29 mouse cellular contexts compared by ENCODE assay signal in the genomic region with DNA sequence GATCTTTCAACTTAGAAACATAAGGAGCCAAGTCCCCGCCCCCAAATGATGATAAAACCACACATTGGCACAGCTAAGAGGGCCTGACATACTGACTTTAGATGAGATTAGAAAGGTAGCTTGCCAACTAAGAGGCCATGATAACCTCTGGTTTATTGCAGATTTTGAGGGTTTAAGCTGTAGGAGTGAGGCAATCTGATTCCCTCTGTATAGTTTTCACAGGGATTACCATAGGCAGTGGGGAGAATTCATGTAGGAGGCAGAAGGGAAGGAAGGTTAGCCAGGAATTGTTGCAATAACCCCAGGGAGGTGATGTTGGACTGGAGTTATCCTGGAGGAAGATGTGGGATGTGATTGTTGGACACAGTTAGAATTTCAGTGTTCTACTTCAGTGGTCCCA.
A peak's percentile ranks its signal among the peaks of the same experiment; 100 is the strongest.
DNase-seq lines count a peak whose midpoint lies in the region; ATAC-seq lines count a peak whose summit lies in the region.
"Had no signal": no experiment of that assay in that cellular context is flagged by ENCODE, and none has a peak within 500 bp of the region (broad histone marks: within the 10 kb centered on the region; RNA-seq: fewer than 3 reads in every experiment).

No protein-coding gene starts in this region.

- no peak overlapping the region for H3K27ac ChIP-seq in embryonic facial prominence, embryonic 14.5 days (replicated peaks; ENCODE audit: low read depth, low read length)
- no peak overlapping the region for H3K27ac ChIP-seq in embryonic facial prominence, embryonic 10.5 days (replicated peaks)
- no peak overlapping the region for H3K27ac ChIP-seq in heart, embryonic 16.5 days (ENCODE audit: low read length)
- H3K27ac ChIP-seq: embryonic facial prominence, embryonic 15.5 days; forebrain, embryonic 12.5 days; forebrain, embryonic 15.5 days; heart, adult 2 months; hindbrain, embryonic 14.5 days; hindbrain, postnatal 0 days had no signal

- WGBS in embryonic facial prominence, embryonic 14.5 days = 81% methylated on average over 1 of the region's 1 CpGs
- WGBS in embryonic facial prominence, embryonic 10.5 days = 97% methylated on average over 1 of the region's 1 CpGs
- 80% methylated on average over 1 of the region's 1 CpGs for WGBS in heart, embryonic 16.5 days

- no peak overlapping the region for H3K9ac ChIP-seq in embryonic facial prominence, embryonic 14.5 days (ENCODE audit: low read depth, low read length)
- no peak overlapping the region for H3K9ac ChIP-seq in heart, embryonic 16.5 days (ENCODE audit: low read length)
- H3K9ac ChIP-seq: embryonic facial prominence, embryonic 15.5 days; forebrain, embryonic 12.5 days; forebrain, embryonic 15.5 days; heart, embryonic 12.5 days; hindbrain, embryonic 14.5 days had no signal

- no peaks in the 10 kb centered on the region for H3K36me3 ChIP-seq in embryonic facial prominence, embryonic 14.5 days (ENCODE audit: control insufficient read depth, insufficient read depth, low read length)
- H3K36me3 ChIP-seq in embryonic facial prominence, embryonic 10.5 days (replicated peaks) = no peaks in the 10 kb centered on the region
- H3K36me3 ChIP-seq in heart, embryonic 16.5 days (ENCODE audit: control insufficient read depth, insufficient read depth) = no peaks in the 10 kb centered on the region
- H3K36me3 ChIP-seq: embryonic facial prominence, embryonic 15.5 days; forebrain, embryonic 12.5 days; forebrain, embryonic 15.5 days; G1E; heart, embryonic 12.5 days had no signal

- H3K4me1 ChIP-seq in embryonic facial prominence, embryonic 14.5 days (ENCODE audit: control insufficient read depth, insufficient read depth, low read length) = peaks cover 9% of the 10 kb centered on the region; the same call in 1 of the 2 replicates
- 0 out of 2 replicates have a peak, but pooled peaks cover 11% of the 10 kb centered on the region for H3K4me1 ChIP-seq in embryonic facial prominence, embryonic 10.5 days
- peaks cover 3% of the 10 kb centered on the region for H3K4me1 ChIP-seq in heart, embryonic 16.5 days (ENCODE audit: control insufficient read depth, insufficient read depth, low read length)
- H3K4me1 ChIP-seq: embryonic facial prominence, embryonic 15.5 days had no signal

- no peaks in the 10 kb centered on the region for H3K9me3 ChIP-seq in embryonic facial prominence, embryonic 14.5 days (ENCODE audit: control insufficient read depth, low read length)
- no peaks in the 10 kb centered on the region for H3K9me3 ChIP-seq in embryonic facial prominence, embryonic 10.5 days
- H3K9me3 ChIP-seq in heart, embryonic 16.5 days (replicated peaks; ENCODE audit: control insufficient read depth, low read length) = no peaks in the 10 kb centered on the region
- H3K9me3 ChIP-seq: embryonic facial prominence, embryonic 15.5 days; forebrain, embryonic 12.5 days; forebrain, embryonic 15.5 days; heart, embryonic 12.5 days had no signal

- DNase-seq in embryonic facial prominence, embryonic 14.5 days (ENCODE audit: low spot score) = peak; percentile 11
- no peak for DNase-seq in embryonic facial prominence, embryonic 10.5 days (ENCODE audit: low spot score)
- no peak for DNase-seq in heart, adult 9 months (ENCODE audit: low spot score in 2 of 2)
- DNase-seq in fat pad, adult 2 months (ENCODE audit: extremely low read depth, low read depth, low spot score) = peak; percentile 82
- DNase-seq in right cerebral cortex, postnatal 10 days (ENCODE audit: low spot score in 2 of 2) = no peak
- DNase-seq: adrenal gland, postnatal 10 days; adrenal gland, postnatal 36 days; B cell, adult 2 months; cerebellum, adult 18-20 months; cerebellum, adult 9-10 months; cerebellum, postnatal 25 days; embryo, embryonic 11 days; gastrocnemius, postnatal 25 days; heart, adult 2 months; heart, postnatal 10 days; heart, postnatal 4 days; kidney, adult 18-20 months had no signal

- H3K27me3 ChIP-seq in embryonic facial prominence, embryonic 14.5 days (replicated peaks; ENCODE audit: control insufficient read depth, insufficient read depth, low read length) = no peaks in the 10 kb centered on the region
- no peaks in the 10 kb centered on the region for H3K27me3 ChIP-seq in embryonic facial prominence, embryonic 10.5 days (replicated peaks; ENCODE audit: low read depth, poor library complexity, severe bottlenecking)
- H3K27me3 ChIP-seq in heart, embryonic 16.5 days (ENCODE audit: control insufficient read depth, insufficient read depth, low read length) = no peaks in the 10 kb centered on the region
- H3K27me3 ChIP-seq: CH12.LX; embryonic facial prominence, embryonic 15.5 days; forebrain, embryonic 15.5 days; heart, embryonic 12.5 days; Patski had no signal

- no peak overlapping the region for H3K4me3 ChIP-seq in embryonic facial prominence, embryonic 14.5 days (ENCODE audit: low read depth, low read length)
- no peak overlapping the region for H3K4me3 ChIP-seq in embryonic facial prominence, embryonic 10.5 days
- H3K4me3 ChIP-seq in heart, embryonic 16.5 days (ENCODE audit: low read length) = no peak overlapping the region
- H3K4me3 ChIP-seq: embryonic facial prominence, embryonic 15.5 days; forebrain, embryonic 12.5 days; forebrain, embryonic 15.5 days; heart, adult 2 months; heart, embryonic 12.5 days had no signal

- H3K4me2 ChIP-seq in embryonic facial prominence, embryonic 14.5 days (ENCODE audit: low read depth, low read length) = no peak overlapping the region
- no peak overlapping the region for H3K4me2 ChIP-seq in heart, embryonic 16.5 days (ENCODE audit: low read depth, low read length)
- H3K4me2 ChIP-seq: embryonic facial prominence, embryonic 15.5 days; forebrain, embryonic 12.5 days; forebrain, embryonic 15.5 days; heart, embryonic 12.5 days; hindbrain, embryonic 14.5 days had no signal

- ATAC-seq in embryonic facial prominence, embryonic 14.5 days (ENCODE audit: low read depth) = no peak
- peak; percentile 75 for ATAC-seq in heart, embryonic 16.5 days (replicated peaks; ENCODE audit: extremely low read depth, insufficient read depth, low FRiP score)
- ATAC-seq: forebrain, embryonic 15.5 days; hindbrain, postnatal 0 days; inflammation-experienced regulatory T-cells, adult 6 months; intestine, embryonic 16.5 days; Patski had no signal

Comparison
In these comparisons a context has a peak if more than half of its experiments do, and no peak if none do; other contexts are left out.
1. DNase-seq: peak in embryonic facial prominence, embryonic 14.5 days (single experiment) and fat pad, adult 2 months (single experiment); none in embryonic facial prominence, embryonic 10.5 days (single experiment), heart, adult 9 months (0 of 2) and right cerebral cortex, postnatal 10 days (0 of 2).